Mouse (Mus musculus): ENCODE measurements at regions not wholly inside any gene's neighbourhood (a gene's known extent, or its start where the extent isn't known, plus 50 kb on each side); places are given as distances from the start of the nearest gene placed in this dataset.

DNA sequence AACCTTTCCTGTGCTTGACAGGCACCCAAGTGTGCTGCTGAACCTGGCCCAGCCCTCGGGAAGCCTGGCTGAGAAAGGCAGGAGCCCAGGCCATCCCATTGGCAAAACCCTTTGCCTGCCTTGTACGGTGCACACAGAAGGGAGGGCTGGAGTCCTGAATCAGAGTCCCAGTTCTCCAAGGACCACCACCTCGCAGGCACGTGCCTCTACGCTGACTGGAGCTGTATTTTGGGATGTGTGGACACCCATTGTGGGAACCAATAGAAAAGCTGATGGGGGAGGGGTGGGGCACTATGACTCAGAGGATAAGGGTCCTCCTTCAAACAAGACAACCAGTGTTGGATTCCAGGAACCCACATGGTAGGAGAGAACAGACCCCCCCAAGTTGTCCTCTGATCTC is 97.4 kb downstream of the 1700001O22Rik start:
- intact Hi-C loops (cut with DNase I): loop anchor here (5.0 kb wide), 1 partner anchor 66 kb away; no protein-coding TSS in a partner anchor

DNA sequence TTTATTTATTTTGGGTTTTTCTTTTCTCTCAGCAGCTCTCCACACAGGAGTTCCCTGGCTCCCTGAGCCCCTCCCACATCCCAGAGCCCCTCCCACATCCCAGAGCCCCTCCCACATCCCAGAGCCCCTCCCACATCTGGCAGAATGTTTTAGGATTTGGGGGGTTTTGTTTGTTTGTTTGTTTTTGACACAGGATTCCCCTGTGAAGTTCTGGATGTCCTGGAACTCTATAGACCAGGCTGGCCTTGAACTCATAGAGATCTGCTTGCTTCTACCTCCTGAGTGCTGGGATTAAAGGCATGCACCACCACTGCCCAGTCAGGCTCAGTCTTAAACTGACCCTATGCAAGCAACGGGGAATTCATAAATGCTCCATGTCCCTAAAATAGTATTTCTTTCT is 100.2 kb downstream of the 1700001O22Rik start:
- intact Hi-C loops (cut with DNase I): no loop called here
- DNase-seq (ENCODE audit: low spot score in 2 of 2): no peak

More for the DNA sequence above, 97.4 kb downstream of the 1700001O22Rik start:
- DNase-seq (ENCODE audit: low spot score in 2 of 2): no peak

DNA sequence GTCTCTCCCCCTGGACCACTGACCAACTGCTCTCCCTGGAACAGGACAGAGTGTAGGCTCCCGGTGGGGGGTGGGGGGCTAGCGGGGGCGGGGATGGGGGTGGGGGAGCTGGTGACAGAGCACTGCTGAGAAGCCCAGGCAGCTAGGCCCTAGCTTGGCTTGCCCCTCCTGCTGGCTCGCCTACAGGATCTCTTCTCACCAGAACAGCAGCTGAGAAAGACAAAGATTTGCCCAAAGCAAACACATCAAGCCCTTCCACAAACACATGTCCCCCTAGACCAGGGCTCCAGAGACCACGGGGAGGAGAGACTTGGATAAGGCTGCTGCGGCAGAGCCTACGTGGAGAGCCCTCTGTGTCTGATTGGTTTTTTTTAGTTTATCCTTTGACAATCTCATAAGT is 100.8 kb downstream of the 1700001O22Rik start:
- intact Hi-C loops (cut with DNase I): no loop called here

DNA sequence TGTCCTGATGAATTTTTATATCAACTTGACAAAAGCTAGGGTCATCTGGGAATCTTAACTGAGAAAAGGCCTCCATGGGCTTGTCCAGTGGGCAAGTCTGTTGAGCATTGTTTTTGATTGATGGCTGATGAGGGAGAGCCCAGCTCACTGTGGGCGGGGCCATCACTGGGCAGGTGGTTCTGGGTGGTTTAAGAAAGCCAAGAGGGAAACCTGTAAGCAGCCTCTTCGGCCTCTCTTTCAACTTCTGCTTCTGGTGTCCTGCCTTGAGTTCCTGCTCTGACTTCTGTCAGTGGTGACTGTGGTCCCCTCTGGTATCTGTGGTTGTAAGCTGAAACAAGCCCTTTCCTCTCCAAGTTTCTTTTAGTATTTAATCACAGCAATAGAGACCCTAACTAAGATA is 102.6 kb downstream of the 1700001O22Rik start:
- intact Hi-C loops (cut with DNase I): no loop called here
- no peak for DNase-seq (ENCODE audit: low spot score in 2 of 2)

More for the DNA sequence above, 100.8 kb downstream of the 1700001O22Rik start:
- DNase-seq (ENCODE audit: low spot score in 2 of 2): no peak

DNA sequence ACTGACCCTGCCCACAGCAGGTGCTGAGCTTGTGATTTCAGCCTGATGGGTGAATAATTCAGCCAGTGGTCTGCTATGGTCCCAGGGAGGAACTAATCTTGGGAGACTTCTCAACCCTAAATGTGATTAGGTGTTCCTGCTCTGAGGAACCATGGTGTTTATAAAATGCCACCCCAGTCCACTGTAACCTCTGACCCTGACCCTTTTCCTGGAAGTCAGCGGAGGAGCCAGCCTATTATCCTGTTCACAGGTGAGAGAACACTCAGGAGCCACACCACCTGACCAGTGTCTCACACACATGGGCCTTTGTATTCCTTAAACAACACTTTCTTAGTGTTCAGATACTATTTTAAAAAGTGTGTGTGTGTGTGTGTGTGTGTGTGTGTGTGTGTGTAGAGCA is 103.0 kb downstream of the 1700001O22Rik start:
- DNase-seq (ENCODE audit: low spot score in 2 of 2): no peak
- intact Hi-C loops (cut with DNase I): no loop called here

DNA sequence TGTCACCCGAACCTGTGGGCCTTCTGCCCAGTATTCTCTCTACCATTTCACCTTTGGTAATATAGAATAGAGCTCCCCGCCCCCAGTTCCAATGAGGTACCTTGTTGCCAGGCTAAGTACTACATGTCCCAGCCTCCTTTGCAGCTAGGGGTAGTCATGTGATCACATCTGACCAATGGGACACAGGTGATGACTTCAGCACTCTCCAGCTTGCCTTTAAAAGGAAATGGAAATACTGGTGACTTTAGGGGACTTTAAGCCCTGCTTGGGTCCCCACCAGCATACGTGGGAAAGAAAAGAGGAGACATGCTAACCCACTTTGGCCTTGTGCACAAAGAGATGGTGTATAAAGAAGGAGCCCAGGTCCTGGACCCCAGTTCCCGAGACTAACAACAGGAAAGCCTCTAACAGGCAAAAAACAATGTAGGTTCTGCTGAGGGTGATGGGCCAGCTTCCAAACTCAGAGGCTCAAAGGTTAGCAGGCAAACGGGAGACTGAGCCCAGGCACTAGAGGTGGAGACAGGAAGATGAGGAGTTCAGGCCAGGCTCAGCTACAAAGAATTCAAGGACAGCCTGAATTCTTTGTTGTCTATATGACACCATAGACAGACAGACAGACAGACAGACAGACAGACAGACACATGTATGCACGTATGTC is 103.5 kb downstream of the 1700001O22Rik start:
- intact Hi-C loops (cut with DNase I): no loop called here
- peak; percentile 76 to 81 for DNase-seq (ENCODE audit: low spot score in 2 of 2)

DNA sequence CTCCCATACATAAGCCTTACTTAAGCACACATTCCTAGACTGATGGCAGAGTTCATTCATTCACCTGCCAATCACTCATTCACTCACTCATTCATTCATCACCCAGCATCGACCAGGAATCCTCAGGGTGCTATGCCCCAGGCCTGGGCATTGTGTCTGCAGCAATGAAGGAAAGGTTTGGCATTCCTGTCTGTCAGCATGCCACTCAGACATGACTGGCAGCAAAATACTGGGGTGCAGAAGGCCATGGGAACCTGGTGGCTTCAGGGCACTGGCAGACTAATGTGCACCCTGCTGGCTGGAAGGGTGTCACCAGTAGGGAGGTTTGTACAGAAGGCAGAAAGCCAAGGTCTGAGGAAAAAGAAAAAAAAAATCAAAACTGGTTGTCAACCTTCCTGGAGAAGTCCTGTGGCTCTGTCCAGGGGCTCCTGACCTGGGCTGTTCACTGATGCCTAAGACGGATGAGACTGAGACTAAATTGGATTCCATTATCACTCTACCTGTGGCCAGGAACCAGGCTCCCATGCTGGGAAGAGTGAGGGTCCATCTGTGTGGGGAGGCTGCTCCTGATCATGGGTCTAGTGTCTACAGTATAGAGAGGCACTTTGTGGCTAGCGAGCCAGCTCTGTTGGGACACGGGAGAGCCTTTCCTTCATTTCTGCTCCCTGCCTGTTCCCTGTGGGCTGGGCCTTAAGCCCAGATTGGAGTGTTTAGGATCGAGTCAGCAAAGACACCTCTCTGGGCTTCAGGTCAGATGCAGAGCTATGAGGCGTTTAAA is 104.1 kb downstream of the Cstad start:
- intact Hi-C loops (cut with DNase I): no loop called here
- DNase-seq (ENCODE audit: low spot score in 2 of 2): no peak

DNA sequence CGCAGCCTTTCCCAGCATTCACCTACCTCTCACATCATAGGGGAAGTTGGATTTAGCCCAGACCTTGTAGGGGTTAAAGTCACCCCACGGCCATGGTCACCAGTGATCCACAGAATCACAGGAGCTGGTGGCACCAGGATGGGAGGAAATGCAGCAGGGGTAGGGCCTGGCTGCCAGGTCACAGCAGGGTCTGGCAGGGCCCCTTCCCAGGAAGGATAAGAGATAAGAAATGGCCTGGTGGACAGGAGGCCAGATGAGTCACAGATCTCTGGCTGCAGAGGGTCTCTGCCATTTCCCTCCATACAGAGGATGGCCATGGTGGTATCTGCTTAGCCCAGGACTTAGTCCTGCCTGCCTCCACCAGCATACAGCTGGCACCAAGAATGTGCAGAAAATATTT is 103.0 kb downstream of the Cstad start:
- intact Hi-C loops (cut with DNase I): no loop called here
- no peak for DNase-seq (ENCODE audit: low spot score in 2 of 2)

DNA sequence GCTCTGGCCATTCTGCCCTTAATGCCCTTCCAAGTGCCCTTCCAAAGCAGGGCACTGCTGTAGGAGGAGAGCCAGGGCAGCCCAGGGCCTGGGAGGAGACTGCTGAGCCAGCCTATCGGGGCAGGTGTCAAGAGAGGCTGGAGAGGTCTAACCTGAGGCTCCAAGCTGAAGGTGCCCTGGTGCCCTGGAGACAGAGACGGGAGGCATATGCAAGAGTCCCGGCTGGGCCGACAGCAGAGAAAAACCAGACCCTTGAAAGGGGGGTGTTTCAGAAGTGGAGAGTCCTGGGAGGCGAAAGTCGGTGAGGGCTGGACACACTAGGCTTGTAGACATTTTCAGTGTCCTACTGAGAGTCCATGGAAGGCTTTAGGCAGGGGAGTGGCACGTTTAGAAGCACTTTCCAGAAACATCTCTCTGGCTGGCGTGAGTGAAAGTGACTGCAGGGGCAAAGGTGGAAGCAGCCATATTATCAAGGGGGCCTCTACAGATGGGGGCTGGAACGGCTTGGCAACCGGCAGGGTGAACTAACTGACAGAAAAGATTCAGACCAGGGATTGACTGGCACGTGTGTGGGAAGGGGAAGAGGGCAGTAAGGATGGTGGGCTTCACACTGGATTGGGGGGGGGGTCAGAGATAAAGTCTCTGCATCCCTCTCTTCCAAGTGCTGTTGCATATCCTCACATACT is 101.1 kb downstream of the Cstad start:
- intact Hi-C loops (cut with DNase I): no loop called here
- no peak for DNase-seq (ENCODE audit: low spot score in 2 of 2)

DNA sequence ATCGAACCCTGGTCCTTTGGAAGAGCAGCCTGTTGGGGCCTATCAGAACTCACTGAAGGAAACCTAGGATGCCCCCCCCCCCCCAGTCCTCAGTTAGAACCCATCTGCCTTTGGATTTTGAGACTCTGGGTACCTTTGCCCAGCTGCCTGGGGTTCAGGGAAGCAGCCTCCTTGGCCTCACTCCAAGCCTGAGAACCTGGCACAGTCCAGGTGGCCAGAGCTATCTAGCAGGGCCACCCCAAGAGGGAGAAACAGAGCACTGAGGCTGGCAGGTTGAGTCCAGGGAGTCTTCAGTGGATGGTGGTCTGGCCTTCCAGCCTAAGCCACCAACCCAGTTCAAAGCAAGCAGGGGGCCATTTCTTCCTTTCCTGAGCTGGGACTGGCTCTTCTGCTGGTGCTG is 100.2 kb downstream of the Cstad start:
- intact Hi-C loops (cut with DNase I): no loop called here
- DNase-seq (ENCODE audit: low spot score in 2 of 2): no peak

DNA sequence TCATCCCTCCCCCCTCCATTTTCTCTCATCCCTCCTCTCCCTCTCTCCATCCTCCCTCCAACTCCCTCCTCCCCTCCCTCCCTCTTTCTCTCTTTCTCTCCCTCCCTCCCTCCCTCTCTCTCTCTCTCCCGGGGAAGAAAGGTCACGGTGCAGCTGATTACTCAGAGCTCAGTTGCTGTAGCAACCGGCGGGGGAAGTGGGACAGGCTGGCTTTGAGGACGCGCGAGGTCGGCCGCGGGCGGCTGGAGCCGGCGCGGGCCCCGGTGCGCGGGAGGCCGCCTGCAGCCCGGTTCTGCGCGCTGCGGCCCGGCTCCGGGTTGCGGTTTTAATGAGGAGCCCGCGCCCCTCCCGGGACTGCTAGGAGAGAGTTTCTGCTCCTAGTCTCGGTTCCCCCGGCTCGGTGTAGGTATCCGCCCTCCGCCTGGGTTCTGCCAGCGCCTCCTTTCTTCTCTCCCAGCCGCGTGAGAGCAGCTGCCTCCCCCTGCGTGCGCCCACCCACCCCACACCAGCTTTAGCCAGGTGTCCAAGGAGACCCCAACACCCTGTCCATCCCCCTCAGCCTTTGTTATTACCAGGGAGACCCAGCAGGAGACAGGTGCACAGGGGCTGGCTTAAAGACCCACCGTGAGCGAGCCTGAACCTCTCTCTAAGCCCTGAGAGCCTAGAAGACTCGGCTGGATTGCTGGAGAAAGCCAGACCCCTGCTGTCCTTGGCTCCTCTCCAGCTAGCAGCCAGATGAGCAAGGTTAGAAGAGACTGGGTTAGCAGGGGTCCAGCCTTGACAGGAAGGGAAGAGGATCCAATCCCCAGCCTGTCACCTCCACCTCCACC is 98.6 kb downstream of the Cstad start:
- intact Hi-C loops (cut with DNase I): loop anchor here (2.0 kb wide), 3 partner anchors 17 to 35 kb away; no protein-coding TSS in a partner anchor
- DNase-seq (ENCODE audit: low spot score in 2 of 2): peak; percentile 87 to 90

DNA sequence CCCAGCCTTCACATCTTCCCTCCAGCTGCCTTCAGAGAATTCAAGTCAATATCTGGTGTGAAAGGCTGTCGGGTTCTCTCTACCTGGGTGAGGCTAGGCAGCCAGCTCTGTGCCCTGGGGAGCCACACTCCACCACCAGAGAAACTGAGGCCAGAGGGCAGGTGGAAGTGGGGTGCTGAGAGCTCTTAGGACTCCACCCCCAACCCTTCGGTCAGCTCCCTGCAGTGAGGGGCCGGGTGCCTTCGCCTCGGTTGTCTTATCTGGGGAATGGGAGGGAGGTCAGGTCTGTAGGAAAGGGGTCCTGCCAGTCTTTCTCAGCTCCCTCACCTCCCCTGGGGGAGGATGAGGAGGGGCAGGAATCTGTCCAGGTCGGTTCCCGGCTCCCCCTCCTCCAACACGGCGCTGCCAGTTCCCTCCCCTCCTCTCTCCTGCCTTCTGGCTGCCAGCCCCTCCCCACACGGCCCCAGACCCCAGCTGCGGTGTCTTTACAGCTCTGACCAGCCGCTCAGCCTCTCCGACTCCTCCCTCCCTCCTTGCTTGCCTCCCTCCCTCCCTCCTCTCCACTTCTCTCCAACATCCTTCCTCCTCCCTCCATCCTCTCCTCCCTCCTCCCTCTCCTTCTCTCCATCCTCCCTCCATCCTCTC is 97.8 kb downstream of the Cstad start:
- intact Hi-C loops (cut with DNase I): loop anchor here (2.0 kb wide), 3 partner anchors 18 to 34 kb away; no protein-coding TSS in a partner anchor
- peak; percentile 56 to 64 for DNase-seq (ENCODE audit: low spot score in 2 of 2)

DNA sequence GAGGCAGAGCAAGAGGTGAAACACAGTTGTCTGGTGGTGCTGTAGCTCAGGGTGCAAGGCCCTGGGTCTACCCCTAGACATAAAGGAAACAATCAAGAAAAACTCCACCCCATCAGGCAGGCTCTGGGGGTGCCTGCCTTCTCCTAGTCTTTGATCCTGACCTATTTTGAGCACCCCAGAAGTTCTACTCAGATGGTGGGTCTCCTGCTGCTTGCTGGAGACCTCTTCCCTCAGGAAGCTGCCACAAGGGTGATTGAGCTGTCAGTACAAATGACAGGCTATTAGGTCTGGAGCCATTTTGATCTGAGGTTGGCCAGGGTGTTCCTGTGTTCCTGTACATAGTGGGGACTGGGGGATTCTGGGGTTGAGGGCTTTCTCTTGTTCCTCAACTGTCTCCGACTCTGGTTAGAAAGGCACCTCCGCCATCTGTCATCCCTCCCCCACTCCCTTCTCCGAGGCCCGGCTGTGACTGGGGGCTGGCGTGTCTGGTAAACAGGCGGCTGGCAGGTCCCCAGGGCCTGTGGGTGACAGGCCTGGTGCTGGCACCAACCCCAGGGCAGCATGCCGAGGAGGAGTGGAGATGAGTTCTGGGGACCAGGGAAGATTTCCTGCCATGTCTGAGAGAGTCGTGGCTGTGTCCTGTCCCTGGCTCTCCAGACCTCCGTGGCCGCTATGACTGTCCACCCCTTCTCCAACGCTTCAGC is 97.2 kb downstream of the Cstad start:
- intact Hi-C loops (cut with DNase I): loop anchor here (2.0 kb wide), 3 partner anchors 19 to 33 kb away; no protein-coding TSS in a partner anchor
- DNase-seq (ENCODE audit: low spot score in 2 of 2): peak; percentile 88 to 96

DNA sequence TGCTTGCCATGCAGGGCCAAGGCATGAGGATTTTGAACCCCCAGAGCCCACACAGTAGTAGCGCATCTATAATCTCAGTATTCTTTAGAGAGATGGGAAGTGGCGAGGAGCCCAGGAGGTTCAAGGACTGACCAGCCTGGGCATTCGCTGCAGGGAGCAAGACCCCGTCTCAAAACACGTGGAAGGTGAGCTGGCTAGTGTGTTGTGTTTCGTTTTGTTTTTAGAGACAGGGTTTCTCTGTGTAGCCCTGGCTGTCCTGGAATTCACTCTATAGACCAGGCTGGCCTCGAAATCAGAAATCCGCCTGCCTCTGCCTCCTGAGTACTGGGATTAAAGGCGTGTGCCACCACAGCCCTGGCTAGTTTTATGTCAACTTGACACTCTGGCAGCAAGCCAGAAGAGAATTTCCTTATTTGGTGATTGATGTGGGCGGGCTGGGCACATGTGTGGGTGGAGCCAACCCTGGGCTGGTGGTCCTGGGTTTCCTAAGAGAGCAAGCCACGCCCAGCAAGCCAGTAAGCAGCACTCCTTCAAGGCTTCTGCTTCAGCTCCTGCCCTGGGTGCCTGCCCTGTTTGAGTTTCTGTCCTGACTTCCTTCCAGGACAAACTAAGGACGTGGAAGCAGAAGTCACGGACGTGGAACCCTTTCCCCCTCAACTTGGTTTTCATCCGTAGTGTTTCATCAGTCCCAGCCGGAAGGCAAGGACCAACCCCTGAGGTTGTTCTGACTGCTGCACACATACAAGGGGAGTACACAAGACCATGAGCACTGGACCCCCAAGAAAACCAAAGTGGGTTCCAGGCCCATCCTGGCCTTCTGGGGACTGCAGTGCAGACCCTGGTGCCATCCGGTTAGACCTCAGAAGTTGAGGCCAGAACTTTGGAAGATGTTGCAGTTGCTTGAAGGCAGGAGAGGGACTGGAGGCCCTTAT is 96.4 kb downstream of the Cstad start:
- intact Hi-C loops (cut with DNase I): no loop called here
- DNase-seq (ENCODE audit: low spot score in 2 of 2): peak in 1 of 2 experiments; percentile 7

DNA sequence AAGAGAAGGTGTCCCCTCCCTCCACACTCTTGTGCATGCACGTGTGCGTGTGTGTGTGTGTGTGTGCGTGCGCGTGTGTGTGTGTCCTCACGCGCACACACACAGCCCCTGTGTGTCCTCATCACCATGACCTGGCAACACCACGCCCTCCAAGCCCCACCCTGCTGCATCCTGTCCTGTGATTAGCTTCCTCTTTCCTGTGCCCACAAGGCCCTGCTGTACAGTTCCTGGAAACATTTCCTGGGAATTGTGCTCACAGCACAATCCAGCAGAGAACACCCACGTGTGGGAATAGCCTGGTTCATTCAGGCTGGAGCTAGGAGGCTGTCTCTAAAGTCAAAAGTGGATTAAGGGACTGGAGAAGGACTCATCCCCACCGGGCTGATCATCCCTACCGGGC is 95.5 kb downstream of the Cstad start:
- intact Hi-C loops (cut with DNase I): no loop called here
- no peak for DNase-seq (ENCODE audit: low spot score in 2 of 2)

DNA sequence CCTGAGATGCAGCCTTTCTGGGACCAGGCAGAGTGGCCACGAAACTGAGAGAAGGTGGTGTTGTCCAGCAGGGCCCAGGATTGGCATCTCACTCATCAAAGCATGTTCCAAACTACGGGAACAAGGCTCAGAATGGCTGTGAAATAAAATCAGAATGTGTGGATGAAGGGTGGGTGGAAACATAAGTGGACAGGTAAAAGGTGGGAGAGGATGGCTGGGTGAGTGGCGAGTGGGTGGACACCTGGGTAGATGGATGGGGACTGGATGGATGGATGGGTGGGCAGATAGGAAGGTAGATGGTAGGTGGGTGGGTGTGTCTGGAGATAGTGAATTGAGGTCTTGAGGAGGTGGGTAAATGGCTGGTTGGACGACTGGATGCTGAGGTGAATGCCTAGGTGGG is 93.6 kb downstream of the Cstad start:
- DNase-seq (ENCODE audit: low spot score in 2 of 2): peak in 1 of 2 experiments; percentile 1
- intact Hi-C loops (cut with DNase I): no loop called here

DNA sequence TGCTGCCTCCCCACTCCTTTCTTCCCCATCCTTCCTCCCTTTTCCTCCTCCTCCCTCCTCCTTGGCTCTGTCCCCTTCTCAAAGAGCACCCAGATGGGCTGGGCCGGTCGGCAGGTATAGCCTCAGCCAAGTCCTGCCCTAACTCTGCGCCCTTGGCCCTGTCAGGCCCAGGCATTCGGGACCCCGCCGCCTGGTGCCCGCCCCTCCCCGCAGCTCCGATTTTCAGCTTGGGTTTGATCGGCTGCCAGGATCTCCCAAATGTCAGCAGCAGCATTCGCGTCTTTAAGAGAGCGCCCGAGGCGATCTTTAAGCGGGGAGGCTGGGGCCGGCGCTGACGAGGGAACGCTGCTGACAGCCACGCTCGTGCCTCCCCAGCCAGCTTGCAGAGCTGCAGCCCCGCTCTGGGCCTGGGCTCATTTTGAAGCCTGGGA is 92.3 kb downstream of the Cstad start:
- DNase-seq (ENCODE audit: low spot score in 2 of 2): peak; percentile 58 to 65
- intact Hi-C loops (cut with DNase I): no loop called here
